Mouse (Mus musculus): ENCODE data around the gene Gp1ba.

Gp1ba gene

DNA sequence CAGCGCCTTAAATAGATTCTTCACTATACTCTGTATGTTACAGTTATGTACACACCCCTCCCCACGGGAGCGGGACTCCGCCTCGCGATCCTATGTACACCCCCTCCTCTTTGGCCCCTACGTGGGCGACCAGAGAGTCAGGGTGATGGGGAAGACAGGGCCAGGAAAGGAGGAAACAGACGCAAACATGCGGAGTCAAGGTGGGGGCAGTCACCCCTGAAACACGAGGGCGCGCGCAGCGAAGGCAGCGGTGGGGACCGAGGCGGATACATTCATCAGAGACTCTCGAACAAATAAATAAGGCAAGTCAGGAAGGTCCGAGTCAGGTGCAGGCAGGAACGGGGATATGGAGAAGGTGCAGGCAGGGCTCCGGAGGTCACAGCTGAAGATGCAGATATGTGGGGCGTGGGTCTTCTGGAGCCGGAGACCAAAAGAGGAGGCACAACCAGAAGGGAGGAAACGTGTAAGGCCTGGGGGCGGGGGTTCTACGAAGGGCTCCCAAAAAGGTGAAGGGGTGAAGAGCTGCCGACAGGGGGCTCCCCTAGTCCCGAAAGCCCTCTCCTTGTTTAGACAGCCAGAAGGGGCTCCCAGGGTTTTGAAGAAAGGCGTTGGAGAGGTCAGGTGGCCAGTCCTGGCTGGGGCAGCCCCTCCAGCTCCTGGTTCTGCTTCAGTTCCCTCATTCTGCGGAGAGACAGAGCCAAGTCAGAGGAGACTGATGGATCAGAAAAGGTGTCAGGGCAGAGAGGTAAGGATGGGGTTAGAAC is 30.8 kb downstream of the Gp1ba start:
- peak; percentile 84 for DNase-seq (ENCODE audit: low read depth, low spot score)

DNA sequence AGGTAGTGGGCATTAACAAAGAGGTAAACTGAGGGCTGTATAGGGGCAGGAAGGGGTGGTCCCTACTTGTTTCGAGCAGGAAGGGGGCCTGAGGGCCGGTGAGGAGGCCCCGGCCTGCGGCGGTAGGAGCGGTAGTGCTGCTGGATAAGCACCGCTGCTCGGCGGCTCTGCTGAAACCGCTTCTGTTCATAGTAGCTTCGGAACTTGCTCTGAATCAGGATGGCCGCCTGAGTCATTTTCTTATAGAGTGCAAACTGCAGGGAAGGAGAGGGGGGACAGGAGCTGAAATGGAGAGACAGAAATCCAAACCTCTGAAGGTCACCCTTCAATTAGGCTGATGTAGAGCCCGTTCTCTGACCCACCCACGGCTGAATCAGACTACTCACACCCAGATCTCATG is 31.6 kb downstream of the Gp1ba start:
- no peak for DNase-seq (ENCODE audit: low read depth, low spot score)

DNA sequence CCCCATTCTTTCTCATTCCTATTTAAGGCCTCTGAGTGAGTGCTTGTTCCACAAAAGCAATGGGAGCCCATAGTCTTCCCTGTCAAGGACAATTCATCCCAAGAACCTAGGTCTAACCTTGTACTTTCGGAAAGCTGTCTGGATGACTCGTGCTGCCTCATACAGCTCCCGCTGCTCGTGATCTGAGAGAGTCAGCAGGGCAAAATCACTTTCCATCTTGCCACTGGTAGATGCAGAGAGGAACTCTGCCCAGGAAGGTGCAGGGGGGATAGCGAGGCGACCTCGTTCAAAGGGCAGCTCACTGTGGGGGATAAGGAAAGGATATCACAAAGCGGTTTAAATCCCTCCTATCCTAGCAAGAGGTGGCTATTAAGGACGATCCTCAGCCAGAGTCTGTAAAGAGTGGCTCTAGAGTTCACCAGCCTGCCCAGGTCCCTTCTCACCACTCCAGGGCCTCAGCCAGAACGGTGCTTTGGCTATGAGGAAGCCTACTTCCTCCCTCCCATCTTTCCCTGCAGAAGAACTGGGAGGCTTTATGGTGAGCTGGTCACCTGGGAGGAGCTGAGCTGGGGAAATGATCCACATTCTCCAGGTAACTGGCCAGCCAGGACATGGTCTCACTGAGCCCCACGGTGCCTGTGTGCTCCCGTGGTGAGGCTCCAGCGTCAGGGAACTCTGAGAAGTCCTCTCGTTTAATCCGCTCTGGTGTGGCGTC is 32.6 kb downstream of the Gp1ba start:
- no peak for DNase-seq (ENCODE audit: low read depth, low spot score)

DNA sequence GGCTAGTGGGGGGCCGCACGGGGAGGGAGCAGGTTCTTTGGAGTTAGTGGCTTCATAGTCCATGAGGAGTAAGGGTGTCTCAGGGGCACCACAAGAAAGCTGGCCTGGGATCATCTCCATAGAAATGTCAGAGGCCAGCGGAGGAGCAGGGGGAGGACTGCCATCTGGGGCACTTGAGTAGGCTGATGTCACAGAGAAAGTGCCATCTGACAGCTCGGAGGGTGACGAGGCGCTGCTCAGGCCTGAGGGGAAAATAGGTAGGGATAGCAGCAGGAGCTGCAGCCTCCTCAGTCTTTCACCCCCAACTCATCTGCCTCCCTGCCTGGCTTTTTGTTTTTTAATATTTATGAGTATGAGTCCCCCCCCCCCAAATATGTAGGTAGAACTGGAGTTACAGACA is 35.1 kb downstream of the Gp1ba start:
- no peak for DNase-seq (ENCODE audit: low read depth, low spot score)

DNA sequence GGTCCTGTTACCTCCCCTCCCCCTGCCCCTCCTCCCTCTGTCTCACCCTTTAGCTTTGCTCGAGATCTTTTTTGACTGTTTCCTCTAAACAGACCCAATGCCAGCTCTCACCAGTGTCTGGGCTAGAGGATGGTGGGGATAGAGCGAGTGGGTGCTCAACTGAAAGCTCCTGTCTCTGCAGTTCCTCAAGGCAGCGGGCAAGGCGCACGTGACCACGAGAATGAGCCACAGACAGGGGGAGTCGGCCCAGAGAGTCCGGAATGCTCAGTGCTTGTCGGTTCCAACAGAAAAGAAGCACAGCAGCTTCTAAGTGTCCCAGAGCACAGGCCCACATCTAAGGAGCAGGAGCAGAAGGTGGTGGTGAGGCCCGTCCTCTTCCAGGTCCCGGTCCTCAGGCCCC is 35.6 kb downstream of the Gp1ba start:
- no peak for DNase-seq (ENCODE audit: low read depth, low spot score)

DNA sequence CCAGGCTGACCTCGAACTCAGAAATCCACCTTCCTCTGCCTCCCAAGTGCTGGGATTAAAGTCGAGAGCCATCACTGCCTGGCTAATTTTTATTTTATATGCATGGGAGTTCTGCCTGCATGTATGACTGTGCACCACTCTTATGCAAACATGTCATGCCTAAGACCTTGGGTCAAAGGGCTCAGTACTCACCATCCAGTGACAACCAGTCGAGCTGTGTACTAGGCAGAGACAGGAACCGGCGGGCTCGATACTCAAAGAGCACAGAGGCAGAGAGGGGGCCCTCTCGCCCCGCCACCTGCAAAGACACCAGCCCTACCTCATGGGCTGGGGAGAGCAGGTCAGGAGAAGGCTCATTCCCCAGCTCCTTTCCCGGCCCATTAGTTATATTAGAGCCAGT is 39.2 kb downstream of the Gp1ba start:
- DNase-seq (ENCODE audit: low read depth, low spot score): no peak

DNA sequence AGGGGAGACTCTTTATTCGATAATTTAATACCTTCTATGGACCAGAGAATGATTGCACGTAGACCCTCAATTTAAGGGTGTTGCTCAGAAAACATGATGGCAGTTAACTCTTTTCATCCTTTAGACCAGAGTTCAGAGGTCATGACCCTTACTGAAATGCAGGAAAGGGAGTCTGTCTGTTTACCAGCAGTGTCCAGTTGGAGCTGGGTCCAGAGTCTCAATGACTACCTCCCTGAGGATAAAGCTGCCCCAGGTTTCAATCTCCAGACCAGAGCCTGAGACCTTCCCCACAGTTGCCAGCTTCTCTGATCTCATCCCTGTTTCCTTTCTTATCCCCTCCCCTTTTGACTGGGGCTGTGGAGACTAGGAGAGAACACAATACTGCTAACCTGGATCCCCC is 39.7 kb downstream of the Gp1ba start:
- DNase-seq (ENCODE audit: low read depth, low spot score): no peak

DNA sequence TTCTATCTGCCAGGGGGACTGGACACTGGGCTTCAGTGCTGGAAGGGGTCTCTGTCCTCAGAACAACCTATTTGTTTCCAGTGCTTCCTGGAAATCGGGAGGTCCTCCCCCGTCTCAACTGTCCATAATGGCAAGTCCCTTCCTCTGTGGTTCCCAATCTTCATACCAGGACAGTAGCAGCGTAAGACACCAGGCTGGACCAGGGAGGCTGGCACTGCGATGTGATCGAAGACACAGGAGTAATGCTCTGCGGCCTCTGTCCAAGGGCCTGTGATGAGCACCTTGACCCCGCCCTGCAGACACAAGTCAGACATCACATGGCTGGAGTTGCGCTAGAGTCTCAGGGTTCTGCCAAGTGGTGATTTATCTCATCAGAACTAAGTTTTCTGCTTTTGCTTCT is 40.4 kb downstream of the Gp1ba start:
- no peak for DNase-seq (ENCODE audit: low read depth, low spot score)

DNA sequence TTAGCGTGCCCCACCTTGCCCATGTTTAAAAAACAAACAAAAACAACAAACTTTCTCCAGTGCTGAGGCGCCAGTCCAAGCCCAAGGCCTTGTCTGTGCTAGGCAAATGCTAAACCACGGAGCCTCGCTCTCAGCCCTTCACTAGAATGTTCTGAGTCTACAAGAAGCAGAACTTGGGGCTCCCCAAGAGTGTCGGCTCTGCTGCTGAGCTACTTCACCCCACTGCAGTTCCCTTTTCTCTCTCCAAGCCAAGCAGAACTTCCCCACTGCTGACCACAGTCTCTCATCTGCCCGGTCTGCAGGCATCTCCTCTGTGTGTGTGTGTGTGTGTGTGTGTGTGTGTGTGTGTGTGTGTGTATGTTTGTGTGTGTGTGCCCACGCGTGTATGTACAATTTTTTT is 41.0 kb downstream of the Gp1ba start:
- no peak for DNase-seq (ENCODE audit: low read depth, low spot score)

DNA sequence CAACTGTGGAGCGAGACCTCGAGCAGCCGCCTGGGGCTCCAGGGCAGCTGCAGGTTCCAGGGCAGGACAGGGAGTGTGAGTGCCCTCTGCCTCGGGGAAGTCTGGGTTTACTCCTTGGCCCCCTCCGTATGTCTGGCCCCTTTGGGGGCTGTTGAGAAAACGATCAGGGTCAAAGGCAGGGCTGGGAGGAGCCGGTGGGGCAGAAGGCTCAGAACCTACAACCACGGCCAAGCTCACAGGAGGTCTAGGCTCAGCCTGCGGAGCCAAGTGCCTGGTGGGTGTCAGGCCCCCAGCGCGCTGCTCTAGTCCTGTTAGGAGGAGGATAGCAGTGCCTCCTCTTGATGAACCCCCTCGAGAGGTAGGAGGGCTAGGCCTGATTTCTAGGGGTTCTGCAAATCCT is 42.2 kb downstream of the Gp1ba start:
- DNase-seq (ENCODE audit: low read depth, low spot score): no peak

DNA sequence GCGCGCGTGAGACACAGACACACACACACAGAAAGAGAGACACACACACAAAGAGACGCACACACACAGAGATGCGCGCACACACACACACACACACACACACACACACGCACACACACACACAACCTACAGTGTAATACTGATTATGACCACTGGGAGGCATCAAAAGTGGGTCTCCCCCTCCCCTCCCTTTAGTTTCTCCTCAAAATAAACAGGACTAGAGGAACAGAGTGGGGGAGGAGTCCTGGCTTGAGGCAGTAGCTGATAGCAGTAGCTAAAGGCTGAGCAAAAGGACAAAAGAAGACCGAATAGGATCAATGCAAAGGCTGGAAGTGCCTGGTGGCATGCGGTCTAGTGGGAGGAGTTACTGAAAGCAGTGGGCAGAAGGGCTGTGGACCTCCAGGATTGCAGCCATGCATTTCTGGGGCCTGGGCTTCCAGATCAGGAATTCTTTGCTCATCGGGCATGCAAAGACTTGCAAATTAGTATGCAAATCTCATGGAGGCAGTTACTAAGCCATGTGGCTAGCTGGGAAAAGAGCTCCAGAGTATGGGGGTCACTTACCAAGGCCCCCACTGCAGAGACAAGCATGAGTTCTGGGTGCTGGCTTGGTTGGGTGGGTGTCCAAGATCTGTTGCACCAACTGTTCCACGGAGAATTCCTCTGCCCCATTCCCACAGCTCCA is 43.1 kb downstream of the Gp1ba start:
- DNase-seq (ENCODE audit: low read depth, low spot score): peak; percentile 81

DNA sequence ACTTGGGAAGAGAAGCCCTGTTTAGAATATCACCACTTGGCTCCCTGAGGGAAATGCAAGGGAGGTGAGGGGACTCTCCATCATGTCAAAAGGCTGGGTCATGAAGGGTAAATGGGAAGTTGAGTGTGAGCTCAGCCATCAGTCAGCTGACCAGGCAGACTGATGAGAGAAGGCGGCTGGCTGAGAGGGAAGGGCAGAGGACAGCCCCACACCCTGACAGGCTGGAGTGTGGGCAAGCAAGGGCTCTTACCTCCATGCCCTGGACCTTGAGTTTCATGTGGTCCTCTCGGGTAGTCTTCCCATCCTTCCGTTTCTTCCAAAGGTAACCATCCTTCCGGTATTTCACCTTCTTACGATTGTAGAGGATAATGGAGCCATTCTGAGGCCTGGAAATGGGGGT is 44.7 kb downstream of the Gp1ba start:
- no peak for DNase-seq (ENCODE audit: low read depth, low spot score)

DNA sequence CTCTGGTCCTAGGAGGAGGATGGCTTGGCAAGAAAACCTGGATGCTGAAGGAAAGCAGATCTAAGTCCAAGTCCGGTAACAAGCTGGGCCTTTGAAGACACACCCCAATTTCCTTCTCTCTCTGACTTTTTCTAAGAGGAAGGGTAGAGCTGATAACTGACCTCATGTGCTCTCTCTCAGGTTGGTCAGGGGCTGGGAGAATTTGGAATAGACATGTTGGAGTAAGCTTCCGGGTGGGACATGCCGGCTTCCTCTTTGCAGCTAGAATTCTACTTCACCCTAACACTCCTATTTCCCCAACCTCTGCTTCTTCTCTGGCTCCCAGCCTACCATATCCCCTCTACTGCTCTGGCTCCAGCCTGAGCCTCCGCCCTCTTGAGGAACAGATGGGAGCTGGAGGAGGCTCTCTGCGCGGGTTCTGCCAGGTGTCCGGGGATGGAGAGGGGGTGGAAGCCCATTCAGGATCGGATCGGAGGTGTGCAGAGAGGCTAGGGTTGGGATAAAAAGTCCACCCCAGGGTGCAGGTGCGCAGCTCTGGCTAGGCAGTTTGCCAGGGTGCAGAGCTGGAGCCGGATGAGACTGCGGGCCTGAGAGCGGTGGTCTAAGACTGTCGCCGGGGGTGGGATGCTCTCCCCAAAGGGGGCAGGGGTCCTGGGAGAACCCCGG is 48.1 kb downstream of the Gp1ba start:
- peak; percentile 37 for DNase-seq (ENCODE audit: low read depth, low spot score)

DNA sequence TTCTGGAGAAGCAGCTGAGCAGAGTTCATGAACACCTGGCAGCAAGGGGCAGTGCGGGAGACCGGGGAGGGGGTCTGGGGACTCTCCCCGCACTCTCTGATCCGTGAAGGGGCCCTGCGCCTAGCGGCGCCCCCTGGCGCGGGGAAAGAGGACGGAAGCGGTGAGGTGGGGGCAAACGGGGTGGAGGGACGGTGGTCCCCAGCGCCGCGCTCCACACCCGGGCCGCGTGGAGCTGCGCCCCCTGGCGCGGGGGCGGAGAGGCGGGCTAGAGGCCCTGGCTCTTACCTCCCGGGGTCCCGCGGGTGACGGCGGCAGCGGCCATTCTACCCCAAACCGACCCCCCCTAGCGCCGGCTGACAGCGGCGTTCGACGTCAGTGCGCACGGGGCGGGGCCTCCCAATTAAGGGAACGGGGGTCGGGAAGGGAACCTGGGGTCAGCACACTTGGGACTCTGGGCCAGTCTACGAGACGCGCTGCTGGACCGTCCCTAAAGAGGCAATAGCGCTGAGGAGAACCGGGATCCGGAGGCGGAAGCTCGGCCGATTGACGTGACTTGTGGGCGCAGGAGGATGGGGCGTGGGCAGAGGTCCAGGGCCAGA is 48.8 kb downstream of the Gp1ba start, which contains the start of gene Camta2:
Gene Camta2, minus strand, starts transcription at position 505 of the 599 bp plus-strand sequence.
- peak; percentile 72 for DNase-seq (ENCODE audit: low read depth, low spot score)

DNA sequence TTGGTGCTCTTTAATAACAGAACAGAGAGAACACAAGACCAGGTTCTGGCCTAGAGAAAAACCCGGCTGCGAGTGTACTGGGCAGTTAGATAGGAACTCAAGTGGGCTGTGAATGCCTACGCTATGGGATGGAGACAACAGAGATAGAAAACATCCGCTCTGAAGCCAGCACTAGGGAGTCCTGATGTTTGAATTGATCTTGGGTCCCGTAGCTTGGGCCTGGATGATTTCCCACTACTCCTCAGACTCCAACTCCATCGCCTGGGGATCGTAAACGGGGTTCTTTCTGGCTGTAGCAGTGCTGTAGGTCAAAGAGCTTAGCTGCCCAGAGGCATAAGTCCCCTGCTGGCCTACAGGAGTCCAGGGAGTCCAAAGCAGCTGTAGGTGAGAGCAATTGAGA is 49.5 kb downstream of the Gp1ba start:
- no peak for DNase-seq (ENCODE audit: low read depth, low spot score)

DNA sequence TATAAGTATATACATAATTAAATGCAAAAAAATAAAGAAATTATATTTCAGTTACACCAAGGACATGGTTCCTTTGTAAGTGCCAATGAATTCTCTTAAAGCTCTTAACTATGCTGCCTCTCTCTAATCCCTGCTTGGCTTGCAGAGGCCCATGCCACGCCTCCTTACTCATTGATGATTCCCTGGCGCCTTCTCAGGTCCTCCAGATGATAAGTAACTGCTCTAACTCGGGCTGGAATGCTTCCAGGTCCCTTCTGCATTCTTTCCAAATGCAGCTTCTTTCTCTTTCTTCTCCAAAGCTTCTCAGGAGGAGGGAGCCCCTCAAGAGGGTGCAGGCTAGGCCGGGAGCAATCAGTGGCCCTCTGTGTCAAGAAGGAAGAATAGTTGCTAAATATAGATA is 50.7 kb downstream of the Gp1ba start:
- DNase-seq (ENCODE audit: low read depth, low spot score): no peak
